Mouse (Mus musculus): ENCODE data around the gene Cxadr. TPM values are rescaled to one million over a fixed set of nuclear protein-coding genes. Genes with fewer than 3 reads are reported as not detected.
A peak's percentile ranks its signal among the peaks of the same experiment; 100 is the strongest.
"Not testable (repeated sequence)": the region's sequence is repeated elsewhere in the genome, so short reads cannot be mapped to it uniquely, and the experiment has no call there.

Cxadr gene
- total RNA-seq, 1 experiment from 2014 or later, result 17.2 TPM

GRCm38 (mm10) chr16:78306606-78307005, 5.3 kb downstream of the Cxadr start:
- DNase-seq, result no peak

GRCm38 (mm10) chr16:78307476-78308192, 6.3 kb downstream of the Cxadr start:
- DNase-seq, result no peak

GRCm38 (mm10) chr16:78309258-78309657, 8.0 kb downstream of the Cxadr start:
- DNase-seq, result no peak

- DNase-seq, result no peak
Observed at GRCm38 (mm10) chr16:78313135-78313887, 12.0 kb downstream of the Cxadr start.

GRCm38 (mm10) chr16:78314026-78314425, 12.7 kb downstream of the Cxadr start:
- DNase-seq, result no peak

- DNase-seq, result peak; percentile 71
Observed at GRCm38 (mm10) chr16:78316849-78317248, 15.6 kb downstream of the Cxadr start.

GRCm38 (mm10) chr16:78317960-78318359, 16.7 kb downstream of the Cxadr start:
- peak; percentile 15 for DNase-seq

GRCm38 (mm10) chr16:78319711-78320110, 18.4 kb downstream of the Cxadr start:
- DNase-seq, result no peak

GRCm38 (mm10) chr16:78321559-78321958, 20.3 kb downstream of the Cxadr start:
- no peak for DNase-seq

- DNase-seq, result no peak
Observed at GRCm38 (mm10) chr16:78322140-78322539, 20.9 kb downstream of the Cxadr start.

GRCm38 (mm10) chr16:78325972-78326848, 24.9 kb downstream of the Cxadr start:
- DNase-seq, result no peak

GRCm38 (mm10) chr16:78327562-78327961, 26.3 kb downstream of the Cxadr start:
- DNase-seq, result no peak

- DNase-seq, result no peak
Observed at GRCm38 (mm10) chr16:78327999-78328398, 26.7 kb downstream of the Cxadr start.

- DNase-seq, result peak; percentile 37
Observed at GRCm38 (mm10) chr16:78337226-78337625, 35.9 kb downstream of the Cxadr start.

- DNase-seq, result no peak
Observed at GRCm38 (mm10) chr16:78341356-78341755, 40.1 kb downstream of the Cxadr start.

GRCm38 (mm10) chr16:78342767-78343166, 41.5 kb downstream of the Cxadr start:
- no peak for DNase-seq

- DNase-seq, result no peak
Observed at GRCm38 (mm10) chr16:78343792-78344191, 42.5 kb downstream of the Cxadr start.

- no peak for DNase-seq
Observed at GRCm38 (mm10) chr16:78346662-78347327, 45.5 kb downstream of the Cxadr start.

- no peak for DNase-seq
Observed at GRCm38 (mm10) chr16:78347328-78347926, 46.1 kb downstream of the Cxadr start.

GRCm38 (mm10) chr16:78357757-78358156, 56.5 kb downstream of the Cxadr start:
- no peak for DNase-seq

GRCm38 (mm10) chr16:78361466-78361865, 60.2 kb downstream of the Cxadr start:
- DNase-seq, result no peak

- DNase-seq, result not testable (repeated sequence)
Observed at GRCm38 (mm10) chr16:78364554-78364953, 63.3 kb downstream of the Cxadr start.
